In genomic region chr9:66918672-66919330, GRCm38 (mm10) we compare ENCODE assay signal across 7 mouse cellular contexts. TPM values are rescaled to one million over a fixed set of nuclear protein-coding genes. Genes with fewer than 3 reads are reported as not detected.
DNase-seq lines count a peak whose midpoint lies in the region; ATAC-seq and TF ChIP-seq lines count a peak whose summit lies in the region.

No protein-coding gene starts in this region.

- H3K4me1 ChIP-seq in lung, postnatal 0 days (ENCODE audit: insufficient read depth, low read depth, low read length): peaks cover 10% of the 10 kb centered on the region; the same call in 1 of the 2 replicates

- WGBS in lung, postnatal 0 days: 2% methylated on average over 27 of the region's 27 CpGs

- TF ChIP-seq CTCF in lung, postnatal 0 days (IDR thresholded peaks at IDR 0.05): no peak

- H3K36me3 ChIP-seq in lung, postnatal 0 days (ENCODE audit: insufficient read depth, low read length): no peaks in the 10 kb centered on the region

- ATAC-seq in lung, postnatal 0 days: no peak

- DNase-seq in right cerebral cortex, postnatal 25 days: peak; percentile 13
- no peak for DNase-seq in right cerebral cortex, postnatal 36 days (ENCODE audit: low spot score in 2 of 2)
- DNase-seq in embryo, embryonic 11 days: peak; percentile 41
- peak; percentile 21 to 22 for DNase-seq in heart, postnatal 14 days
- peak; percentile 50 for DNase-seq in lung, postnatal 0 days (ENCODE audit: low spot score)
- DNase-seq in right cerebral cortex, postnatal 10 days (ENCODE audit: low spot score in 2 of 2): no peak
- DNase-seq in frontal cortex, postnatal 14 days (ENCODE audit: low spot score in 2 of 2): no peak

- no peaks in the 10 kb centered on the region for H3K27me3 ChIP-seq in lung, postnatal 0 days (replicated peaks; ENCODE audit: insufficient read depth, low read length)

- peak overlapping the region; percentile 74 for H3K4me2 ChIP-seq in lung, postnatal 0 days (replicated peaks; ENCODE audit: low read depth, low read length)

- intact Hi-C loops in heart, postnatal 14 days (cut with DNase I): loop anchor here (5.0 kb wide), 1 partner anchor 46 kb away; no protein-coding TSS in a partner anchor

- no peak for TF ChIP-seq EP300 in lung, postnatal 0 days (IDR thresholded peaks at IDR 0.05)

- peak overlapping the region; percentile 91 for H3K4me3 ChIP-seq in lung, postnatal 0 days (ENCODE audit: low read depth, low read length)

- peak overlapping the region; percentile 79 for H3K9ac ChIP-seq in lung, postnatal 0 days (replicated peaks; ENCODE audit: low read depth)

- H3K27ac ChIP-seq in lung, postnatal 0 days (ENCODE audit: low read length): peak overlapping the region; percentile 92

- no peaks in the 10 kb centered on the region for H3K9me3 ChIP-seq in lung, postnatal 0 days (ENCODE audit: low read length)

RNA-seq across cellular contexts. Expression of gene Rab8b, which starts 0.7 kb away (rescaled TPM):
- 10 to 100 TPM; 12.7 to 13.5 TPM for total RNA-seq in heart, postnatal 14 days (2021)
- polyA plus RNA-seq in lung, postnatal 0 days (2015; fragmentation: Nextera tagmentation; extraction: Ambion mirVana): 15.6 and 20.4 TPM in 2 replicates

RNA-seq across cellular contexts. Expression of gene Rps27l, which starts 27.1 kb away (rescaled TPM):
- 100 to 1,000 TPM; 179 to 198 TPM for total RNA-seq in heart, postnatal 14 days (2021)
- 572 and 579 TPM in 2 replicates for polyA plus RNA-seq in lung, postnatal 0 days (2015; fragmentation: Nextera tagmentation; extraction: Ambion mirVana)

RNA-seq across cellular contexts. Expression of gene Lactb, which starts 56.5 kb away (rescaled TPM):
- 10 to 100 TPM; 22.6 to 23.8 TPM for total RNA-seq in heart, postnatal 14 days (2021)
- polyA plus RNA-seq in lung, postnatal 0 days (2015; fragmentation: Nextera tagmentation; extraction: Ambion mirVana): 13.8 and 15.4 TPM in 2 replicates

Comparison
In these comparisons a context has a peak if more than half of its experiments do, and no peak if none do; other contexts are left out.
1. DNase-seq: peak in right cerebral cortex, postnatal 25 days (single experiment), embryo, embryonic 11 days (single experiment), heart, postnatal 14 days (2 of 2) and lung, postnatal 0 days (single experiment); none in right cerebral cortex, postnatal 36 days (0 of 2), right cerebral cortex, postnatal 10 days (0 of 2) and frontal cortex, postnatal 14 days (0 of 2).